Mouse (Mus musculus) embryo, embryonic 9.5 days (tissue): ENCODE measurements at regions not wholly inside any gene's neighbourhood (a gene's known extent, or its start where the extent isn't known, plus 50 kb on each side); places are given as distances from the start of the nearest gene placed in this dataset.

ENCODE experiments used
- DNase-seq: peaks from one replicate; pipeline ENCODE4 v3.0.0-alpha.2; 2017; ENCODE audit errors: extremely low spot score

DNA sequence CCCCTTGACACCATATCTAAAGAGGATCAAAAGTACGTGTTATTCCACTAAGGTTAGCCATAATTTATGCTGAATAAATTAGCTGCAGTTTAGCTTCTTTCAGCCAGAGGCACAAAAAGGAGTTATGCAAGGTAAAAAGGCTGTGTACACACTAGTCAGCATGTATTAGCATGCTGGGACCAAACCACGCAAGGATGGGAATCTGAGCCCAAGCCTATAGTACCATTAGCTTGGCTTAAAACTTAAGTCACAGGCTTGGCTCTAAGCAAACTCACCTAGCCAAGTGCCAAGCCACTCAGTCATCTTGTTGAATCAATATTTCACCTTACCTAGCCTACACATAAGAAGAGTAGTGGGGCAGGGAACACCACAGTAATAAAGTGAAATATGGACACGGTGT, 339.9 kb upstream of the Arid1b start:
- DNase-seq: no peak

DNA sequence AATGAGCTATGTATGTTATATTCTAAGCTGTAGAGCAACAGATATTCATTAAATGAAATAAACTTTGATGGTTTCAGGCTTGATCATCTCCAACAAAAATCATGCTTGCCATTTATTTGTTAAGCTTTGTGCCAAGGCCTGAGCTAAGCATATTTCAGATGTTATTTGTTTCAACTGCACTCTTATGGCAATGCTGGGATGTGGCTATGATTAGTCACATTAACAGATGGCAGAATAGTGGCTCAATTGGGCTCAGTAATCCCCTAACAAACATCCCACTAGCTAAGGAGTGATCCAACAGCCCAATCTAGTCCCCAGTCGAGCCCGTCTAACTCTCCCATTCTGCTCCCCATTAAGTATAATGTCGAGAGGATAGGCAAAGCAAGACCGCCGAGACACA, 332.1 kb upstream of the Arid1b start:
- no peak for DNase-seq

DNA sequence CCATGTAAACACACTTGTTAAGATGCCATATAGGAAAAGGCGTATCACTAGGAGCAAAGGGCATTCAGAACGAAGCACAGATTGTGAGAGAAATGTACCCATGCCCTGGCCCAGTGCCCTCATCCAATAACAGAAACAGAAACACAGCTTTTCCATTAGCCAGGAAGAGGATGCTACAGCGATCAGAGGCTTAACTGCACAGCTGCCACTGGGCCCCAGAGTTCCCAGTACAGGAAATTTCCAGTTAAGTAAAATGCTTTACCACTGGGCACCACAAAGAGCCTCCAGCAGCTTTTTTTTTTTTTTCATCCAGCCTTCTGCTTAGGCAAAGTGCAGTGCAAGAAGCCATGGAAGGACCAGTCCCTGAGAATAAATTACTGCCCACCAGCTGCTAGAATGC, 325.6 kb upstream of the Arid1b start:
- no peak for DNase-seq

DNA sequence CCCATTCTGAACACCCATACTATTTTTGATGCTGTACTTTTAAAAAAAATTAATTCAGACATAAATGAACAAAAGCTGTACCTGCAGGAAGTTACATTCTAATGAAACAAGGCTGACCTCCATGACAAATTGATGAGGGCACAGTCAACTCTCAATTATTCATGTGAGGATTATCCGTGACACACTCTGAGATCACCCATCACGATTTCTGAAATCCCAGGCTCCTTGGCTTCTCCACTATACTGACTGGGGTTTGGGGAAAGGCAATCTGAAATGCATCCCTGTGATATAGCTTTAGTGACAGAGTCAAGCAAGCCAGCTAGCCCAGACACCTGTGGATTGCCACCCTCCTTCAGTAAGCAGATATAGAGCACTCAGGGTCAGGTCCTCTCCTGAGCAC, 320.9 kb upstream of the Arid1b start:
- DNase-seq: no peak

DNA sequence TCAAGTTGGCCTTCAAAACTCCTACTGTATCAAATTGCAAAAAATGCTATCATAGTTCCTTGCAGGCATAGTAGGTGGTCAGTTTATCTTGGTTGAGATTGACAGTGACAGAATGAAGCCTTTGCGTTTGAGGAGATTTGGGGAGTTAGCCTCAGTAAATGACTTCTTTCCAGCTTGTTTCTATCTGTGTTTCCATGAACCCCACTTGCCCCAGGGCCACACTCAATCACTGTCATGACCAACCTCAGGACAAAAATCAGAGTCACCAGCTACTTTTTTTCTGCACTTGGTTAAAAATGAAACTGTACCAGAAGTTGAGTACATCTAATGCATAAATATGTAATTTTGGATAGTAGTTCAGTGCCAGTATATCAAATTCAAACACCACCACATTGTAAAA, 287.7 kb upstream of the Arid1b start:
- DNase-seq: no peak

DNA sequence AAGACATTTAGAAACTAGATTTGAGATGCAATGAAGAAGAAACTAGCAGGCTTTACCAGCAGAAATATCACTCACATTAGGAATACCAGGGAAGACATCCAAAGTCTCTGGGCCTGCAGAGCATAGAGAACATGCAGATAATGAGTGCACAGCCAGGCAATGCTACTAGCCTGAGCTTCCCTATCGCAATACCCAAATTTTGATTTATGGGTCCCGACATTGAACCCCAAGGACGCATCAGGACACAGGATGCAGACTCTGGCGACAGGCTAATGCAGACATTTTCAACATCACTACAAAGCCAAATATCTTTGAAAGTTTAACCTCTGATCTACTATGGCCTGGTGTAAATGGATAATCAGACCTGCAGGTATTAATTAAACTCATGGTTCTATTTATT, 273.1 kb upstream of the Arid1b start:
- no peak for DNase-seq

DNA sequence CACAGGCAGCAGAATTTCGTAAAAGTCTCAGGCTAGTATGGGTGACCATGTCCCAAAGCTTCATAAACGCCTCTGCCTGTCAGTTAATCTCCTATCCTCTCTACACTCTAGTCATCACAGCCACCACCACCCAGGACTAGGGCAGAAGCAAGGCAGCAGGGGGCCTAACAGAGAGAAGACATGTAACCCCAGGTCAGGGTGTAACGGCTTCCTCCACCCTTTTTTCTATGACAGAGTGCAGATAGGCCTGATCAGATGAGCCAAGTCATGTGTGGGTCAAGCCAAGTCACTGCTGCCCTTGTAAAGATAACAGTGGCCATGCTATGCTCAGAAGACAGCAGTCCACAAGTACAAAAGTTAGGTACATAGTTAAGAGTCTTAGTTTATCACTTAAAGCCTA, 270.1 kb upstream of the Arid1b start:
- DNase-seq: no peak

DNA sequence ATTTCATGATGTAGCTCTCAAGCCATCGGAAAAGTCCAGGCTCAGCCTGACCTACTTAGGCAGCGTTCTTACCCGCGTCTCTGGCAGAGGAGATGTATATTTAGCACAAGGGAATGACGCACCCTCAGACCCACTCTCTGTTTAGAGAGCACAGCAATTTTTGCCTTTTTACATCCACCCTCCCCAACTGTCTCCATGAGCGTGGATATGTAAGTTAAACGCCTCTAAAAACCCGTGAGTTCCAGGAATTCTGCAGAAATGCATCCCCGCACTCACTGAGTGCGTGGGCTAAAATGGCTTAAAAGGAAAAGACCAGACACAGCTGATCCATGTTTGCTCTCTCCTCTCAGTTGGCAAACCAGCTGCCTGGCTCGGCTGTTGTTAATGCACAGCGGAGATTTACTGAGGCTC, 267.8 kb upstream of the Arid1b start:
- no peak for DNase-seq

DNA sequence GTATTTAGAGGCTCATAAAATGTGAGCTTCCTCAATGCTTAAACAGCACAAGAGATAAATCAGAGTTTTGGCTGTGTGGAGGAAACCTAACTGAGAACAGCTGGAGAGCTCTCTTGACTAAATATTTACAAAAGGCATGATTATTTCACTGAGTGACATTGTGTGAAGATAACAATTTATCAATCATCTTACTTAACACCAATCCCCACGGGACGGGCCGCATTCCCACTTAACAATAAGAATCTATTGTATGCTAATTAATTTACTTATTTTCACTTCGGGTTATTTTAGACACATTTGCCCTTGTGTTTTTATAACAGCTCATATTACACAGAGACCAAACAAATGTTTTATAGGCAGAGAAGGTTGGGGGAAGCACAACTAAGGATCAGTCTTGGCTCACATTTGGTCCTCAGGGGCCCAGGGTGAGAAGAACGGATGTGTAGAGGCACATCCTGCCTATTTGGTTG, 259.7 kb upstream of the Arid1b start:
- no peak for DNase-seq

DNA sequence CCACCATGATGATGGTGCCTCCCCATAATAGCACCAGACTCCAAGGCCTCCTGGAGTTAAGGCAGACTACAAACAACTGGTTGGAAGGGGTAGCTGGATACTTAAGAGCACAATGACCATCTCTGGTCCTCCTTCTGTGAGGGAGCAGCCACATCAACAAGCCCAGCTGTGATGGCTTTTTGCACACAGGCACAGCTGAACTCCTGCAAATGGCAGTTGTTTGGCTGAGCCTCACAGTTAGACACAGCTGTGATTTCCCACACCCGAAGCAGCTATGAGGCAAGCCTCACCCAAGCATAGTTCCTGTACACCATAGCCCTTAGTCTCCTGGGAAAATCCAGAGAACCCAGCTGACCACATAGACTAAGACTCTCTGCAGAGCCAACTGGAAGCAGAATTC, 258.9 kb upstream of the Arid1b start:
- no peak for DNase-seq

DNA sequence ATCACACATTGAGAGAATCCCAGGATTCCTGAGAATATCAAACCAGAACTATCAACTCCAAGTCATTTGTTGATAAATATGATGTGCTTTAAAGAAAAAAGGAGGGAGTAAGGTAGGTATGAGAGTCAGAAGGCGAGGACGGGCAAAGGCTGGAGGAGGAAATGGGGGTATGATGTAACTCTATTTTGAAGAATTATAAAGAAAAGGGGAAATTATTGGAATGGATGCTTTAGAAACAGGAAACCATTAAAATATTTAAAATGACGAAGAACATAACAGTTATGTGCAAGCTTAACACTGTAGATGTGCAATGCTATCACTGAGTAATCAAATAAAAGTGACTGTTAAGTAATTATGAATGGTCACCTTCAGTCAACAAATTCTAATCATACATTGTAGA, 257.4 kb upstream of the Arid1b start:
- no peak for DNase-seq

DNA sequence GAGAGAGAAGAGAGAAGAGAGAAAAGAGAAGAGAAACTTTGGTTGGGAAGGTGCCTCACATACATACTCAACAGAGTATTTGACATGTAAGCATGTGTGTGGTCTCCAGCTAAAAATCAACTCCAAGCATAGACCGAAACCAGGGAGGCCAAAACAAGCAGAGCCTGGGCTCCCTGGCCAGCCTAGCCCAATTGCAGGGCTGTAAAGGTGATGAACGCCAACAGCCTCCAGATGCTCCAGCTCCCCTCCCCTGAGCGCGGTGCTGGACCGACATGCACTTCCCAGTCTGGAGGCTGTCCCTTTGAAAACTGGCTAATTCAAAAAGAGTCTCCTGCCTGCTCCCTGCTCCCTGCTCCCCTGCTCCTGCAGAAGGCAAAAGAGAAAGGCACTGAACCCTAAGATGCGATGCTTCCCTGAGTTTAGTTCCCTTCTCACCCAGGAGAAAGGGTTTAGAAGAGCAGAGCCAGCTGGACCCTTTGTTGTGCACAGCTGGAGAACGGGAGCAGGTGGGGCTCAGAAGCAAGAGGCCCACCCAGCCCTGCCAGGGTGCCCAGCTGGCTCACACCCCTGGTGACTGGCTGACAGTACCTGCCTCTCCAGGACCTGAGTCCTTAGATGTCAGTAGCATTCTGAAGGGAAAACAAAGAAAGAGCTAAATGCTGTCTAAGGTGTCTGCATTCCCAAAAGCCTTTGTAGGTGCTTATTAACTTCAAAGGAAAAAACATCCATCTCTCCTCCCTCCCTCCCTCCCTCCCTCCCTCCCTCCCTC, 255.2 kb upstream of the Arid1b start:
- DNase-seq: no peak

DNA sequence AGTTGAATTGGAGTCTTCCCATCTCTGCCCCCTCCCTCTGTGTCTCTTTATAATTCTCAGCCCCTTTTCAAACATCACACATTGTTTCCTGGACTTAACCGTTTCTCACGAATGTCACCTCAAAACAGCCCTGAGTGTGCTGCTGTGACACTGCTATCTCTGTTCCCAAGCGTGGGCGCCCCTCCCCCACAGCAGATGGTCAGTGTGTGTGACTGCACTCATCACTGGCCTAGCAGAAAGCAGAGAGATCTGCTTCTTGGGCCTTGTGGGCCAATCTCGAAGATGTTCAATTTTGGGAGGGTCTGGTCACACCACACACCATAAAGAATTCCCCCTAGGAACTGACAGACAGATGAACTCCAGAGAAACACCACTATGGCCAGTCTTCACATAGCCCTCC, 253.3 kb upstream of the Arid1b start:
- no peak for DNase-seq

DNA sequence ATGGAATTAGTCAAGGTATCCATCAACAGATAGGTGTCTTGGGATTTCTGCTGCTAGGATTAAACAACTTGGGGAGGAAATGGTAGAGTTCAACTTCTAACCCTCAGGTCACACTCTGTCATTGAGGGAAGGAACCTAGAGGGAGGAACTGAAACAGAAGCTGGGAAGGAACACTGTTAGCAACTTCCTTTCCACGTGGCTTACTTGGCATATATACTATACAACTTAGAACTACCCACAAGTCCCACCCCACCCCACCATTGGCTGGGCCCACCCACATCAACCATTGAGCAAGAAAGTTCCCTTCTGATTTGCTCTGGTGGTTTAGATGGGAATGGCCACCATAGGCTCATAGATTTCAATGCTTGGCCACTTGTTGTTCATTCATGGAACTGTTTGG, 251.8 kb upstream of the Arid1b start:
- DNase-seq: no peak

DNA sequence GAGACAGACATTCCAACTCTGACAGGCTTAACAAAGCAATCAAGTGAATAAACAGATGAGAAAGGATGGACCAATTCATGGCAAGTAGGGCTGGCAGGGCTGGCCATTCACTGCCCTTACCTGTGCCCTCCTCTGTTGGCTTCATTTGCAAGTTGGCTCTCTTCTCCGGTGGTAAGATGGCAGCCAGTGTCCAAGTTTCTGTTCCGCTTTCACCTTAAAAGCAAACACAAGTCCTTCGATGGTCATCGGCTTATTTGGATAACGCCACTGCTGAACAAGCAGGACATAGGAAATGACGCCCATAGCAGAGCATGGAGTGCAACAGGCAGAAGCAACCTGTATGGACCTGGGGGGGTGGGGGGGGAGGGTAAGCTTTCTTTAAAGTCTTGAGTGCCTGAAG, 231.2 kb upstream of the Arid1b start:
- DNase-seq: no peak

DNA sequence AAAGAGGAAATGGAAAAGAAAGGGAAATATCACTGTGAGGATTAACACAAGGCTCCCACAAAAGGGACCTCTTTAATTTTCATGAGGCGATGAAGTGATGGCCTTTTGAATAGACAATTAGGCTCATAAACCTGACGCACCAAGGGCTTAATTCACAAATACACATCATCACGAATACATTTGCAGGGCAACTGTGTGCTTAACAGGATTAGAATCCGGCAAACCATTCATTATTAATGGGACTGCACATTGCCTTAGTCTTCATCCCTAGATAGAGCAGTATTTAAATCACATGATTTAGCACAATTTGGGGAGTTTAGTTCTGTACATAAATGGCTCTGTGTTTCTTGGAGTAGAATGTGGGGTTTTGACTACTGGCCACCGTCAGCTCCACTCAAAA, 228.4 kb upstream of the Arid1b start:
- no peak for DNase-seq

DNA sequence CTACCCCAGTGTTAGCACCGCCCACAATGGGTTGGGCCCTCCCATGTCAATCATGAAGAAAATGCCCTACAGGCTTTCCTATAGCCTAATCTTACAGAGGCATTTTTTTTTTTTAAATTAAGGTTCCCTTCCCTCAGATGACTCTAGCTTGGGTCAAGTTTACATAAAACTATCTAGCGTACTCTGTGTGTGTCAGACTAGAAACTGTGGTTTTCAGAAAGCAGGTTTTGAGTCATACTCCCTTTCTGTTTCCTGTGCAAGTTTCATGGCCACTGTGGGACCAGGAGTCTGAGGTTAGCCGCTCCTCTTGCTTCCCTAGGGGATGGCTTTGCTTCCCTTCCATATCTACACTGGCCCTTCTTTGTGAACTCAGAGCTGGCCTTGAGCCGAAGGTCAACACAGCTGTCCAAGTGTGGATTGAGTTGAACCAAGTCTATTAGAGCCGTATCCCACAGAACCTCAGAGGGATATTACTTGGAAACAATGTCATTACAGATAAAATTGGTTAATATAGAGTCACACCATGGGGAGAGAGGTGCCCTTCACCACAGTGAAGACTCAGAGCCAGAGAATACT, 226.1 kb upstream of the Arid1b start:
- no peak for DNase-seq

DNA sequence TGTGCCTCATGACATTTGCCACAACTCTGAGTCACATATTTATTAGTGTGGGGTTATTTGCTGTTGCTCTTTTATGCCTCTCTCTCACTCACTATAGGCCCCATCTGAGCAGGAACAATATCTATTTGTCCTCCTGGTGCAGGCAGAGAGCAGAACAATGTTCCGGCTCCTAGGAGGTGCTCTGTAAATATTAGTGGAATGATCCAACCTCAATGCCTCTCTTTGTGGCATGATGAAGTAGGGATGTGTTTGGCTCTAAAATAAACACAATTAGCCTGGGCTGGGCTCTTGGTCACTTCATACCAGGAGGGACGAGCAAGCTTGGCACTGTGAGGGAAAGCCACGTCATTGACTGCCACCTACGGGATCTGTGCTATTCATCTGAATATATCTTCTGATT, 224.8 kb upstream of the Arid1b start:
- DNase-seq: no peak

DNA sequence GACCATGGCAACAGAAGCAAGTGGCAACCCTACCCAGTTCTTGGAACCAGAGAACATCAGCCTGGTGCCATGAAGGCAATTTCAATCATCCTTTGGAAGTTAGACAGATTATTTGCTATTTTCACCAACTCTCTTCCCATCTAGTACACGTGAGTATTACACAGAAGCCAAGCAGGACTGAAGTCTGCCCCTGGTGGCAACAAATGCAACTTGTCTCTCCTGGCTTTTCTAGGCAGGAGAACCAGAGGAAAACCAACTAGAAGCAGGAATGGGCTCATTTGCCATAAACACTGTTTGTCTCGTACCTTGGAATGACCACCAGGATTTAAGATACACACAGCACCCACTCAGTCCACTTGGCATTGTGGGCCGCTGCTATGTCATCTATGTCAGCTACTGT, 224.1 kb upstream of the Arid1b start:
- no peak for DNase-seq

DNA sequence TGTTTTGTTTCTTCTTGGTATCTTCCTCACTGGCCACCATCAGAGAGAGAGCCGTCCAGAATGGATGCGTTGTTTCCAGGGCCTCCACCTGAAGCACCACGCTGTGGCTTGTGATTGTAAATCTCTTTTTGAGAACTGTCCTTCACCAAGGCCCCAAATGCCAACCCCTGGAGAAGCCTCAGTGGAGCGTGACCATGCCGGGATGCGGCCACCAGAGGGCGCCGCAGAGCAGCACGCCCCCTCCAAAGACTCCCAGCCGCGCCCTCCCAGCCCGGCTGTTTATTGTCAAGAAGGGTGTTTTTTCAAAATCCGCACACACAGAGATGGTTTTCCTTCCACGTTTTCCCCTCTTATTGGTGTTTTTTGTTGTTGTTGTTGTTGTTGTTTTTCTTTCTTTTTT, 216.0 kb upstream of the Arid1b start:
- peak; percentile 82 for DNase-seq

DNA sequence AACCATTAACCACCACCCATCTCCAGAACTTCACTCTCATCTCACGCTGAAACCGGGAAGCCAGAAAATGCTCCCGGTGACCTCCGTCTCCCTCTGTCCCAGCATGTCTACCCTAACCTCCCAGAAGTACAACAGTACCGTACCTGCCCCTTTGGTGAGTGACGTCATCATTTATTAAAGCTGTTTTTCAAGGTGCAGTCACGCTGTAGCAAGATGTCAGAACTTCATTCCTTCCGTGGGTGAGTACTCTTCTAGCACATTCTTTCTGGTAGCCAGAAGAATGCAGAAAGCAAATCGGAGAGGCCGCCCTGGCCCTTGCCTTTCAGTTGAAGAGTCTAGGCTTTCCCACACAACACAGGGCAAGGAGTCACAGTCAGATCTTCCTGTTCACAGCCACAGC, 215.1 kb upstream of the Arid1b start:
- DNase-seq: no peak

DNA sequence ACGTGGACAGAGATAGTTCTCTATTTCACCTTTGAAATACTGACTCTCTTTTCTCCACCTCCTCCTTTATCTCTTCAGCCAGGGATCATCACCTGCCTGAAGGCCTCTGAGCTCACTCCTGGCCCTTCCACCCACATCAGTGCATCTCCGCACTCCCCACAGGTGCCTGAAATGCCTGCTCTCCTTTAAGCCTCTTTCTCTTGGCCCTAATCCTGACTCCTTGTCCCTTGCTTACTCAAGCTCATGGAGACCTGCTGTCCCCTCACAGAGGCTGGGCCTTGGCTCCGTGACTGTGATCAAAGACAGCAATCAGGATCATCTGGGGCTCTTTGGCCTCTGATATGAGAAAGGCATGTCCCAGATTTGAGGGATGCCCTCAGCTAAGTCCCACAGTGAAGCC, 212.5 kb upstream of the Arid1b start:
- no peak for DNase-seq

DNA sequence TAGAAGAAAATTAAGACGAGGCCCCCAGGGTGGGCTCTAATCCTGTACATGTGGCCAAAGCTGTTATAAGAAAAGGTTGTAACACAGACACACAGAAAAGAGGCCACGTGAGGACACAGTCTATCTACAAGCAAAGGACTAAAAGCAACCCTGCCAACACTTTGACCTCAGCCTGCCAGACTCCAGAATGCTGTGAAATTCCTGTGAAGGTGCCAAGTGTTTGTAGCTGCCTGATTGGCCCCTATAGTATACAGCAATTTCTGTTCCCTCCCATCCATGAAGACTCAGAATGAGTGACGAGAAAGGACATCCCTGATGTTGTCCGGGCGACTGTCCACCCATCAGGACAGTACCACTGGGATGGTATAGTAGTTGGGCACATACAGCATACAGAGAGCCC, 209.8 kb upstream of the Arid1b start:
- no peak for DNase-seq

DNA sequence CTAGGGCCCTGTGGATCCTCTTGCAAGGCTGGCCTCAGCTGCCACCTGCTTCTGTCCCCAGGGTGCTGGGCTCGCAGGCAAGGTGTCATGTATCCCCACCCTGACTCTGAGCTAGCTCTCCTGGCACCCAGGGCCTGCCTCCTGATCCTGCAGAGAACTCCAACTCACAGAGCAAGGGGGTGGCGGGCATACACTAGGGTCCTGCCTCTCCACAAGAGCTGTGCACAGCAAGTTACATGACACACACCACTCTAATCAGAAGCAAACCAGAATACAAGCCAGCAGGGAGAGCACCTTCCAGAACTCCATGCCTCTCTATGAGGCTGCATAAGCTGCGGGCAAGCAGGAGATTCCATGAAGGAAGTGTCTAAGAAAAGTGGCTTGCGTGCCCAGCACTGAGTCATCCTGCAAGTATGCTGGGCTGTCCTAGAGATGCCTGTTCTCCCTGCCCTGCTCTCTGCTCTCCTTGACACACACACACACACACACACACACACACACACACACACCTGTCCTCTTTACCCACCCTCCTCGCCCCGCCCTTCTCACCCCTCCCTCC, 208.8 kb upstream of the Arid1b start:
- DNase-seq: no peak
